Mouse (Mus musculus): ENCODE measurements around the gene Lrp1.
"Not testable (repeated sequence)": the region's sequence is repeated elsewhere in the genome, so short reads cannot be mapped to it uniquely, and the experiment has no call there.

Lrp1 gene

DNA sequence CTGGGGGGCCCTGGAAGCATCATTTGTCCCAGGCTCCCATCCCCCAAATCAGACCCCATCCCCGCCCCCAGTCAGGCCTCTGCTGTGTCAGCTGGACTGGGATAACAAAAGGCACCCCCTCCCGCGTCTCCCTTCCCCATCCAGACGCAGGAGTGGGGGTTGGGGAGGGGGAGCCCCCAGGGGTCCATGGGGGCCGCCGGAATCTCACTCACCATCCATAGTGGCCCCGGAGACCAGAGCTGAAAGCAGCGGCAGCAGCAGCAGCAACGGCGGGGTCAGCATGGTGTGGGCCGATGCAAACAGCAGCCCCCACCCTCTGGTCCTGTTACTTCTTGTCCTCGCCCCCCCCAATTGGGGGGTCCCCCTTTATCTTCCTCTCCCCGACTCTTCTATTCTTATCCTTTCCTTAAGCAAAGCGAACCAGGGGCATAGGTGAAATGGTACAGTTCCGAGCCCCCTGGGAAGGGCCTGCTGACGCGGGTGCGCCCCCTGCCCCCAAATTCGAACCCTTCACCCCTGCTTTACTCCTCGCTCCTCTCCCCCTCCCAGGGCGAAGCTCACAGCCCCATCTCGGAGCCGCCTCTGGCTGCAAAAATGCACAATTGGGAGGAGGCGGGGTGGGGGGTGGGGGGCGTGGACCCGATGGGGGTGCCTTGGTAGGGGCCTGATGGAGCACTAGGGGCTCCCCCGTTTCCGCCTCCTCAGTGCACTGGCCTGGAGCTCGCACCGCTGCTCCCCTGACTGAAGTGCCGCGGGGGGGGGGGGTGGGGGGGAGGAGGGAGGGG, at the start of gene Lrp1:
Gene Lrp1, minus strand, starts transcription at position 743 of the 785 bp plus-strand sequence.
- DNase-seq (ENCODE audit: low read depth, low spot score) = no peak

GRCm38 (mm10) chr10:127670185-127670584, 49.2 kb upstream of the Lrp1 start:
- DNase-seq (ENCODE audit: low read depth, low spot score) = no peak

DNA sequence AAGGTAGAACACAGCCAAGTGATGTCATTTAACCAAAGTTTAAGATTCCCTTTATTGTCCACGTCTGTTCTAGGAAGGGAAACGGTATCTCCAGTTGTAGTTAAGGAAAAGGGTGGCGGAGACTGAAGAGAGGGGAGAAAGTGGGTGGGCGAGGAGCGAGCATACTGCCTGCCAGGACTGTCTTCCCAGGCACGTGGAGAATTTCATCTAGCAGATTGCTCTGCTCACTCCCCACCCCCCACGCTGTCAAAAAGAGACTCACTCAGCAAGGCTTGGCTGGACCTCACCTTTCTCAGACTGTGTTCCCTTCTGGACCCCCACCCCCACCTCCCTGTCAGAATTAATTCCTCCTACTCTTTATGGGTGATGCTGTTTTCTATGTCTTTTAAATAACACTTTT, 48.2 kb upstream of the Lrp1 start:
- no peak for DNase-seq (ENCODE audit: low read depth, low spot score)

- no peak for DNase-seq (ENCODE audit: low read depth, low spot score)
These were observed 47.4 kb upstream of the Lrp1 start, which contains the start of gene Nab2 for GRCm38 (mm10) chr10:127668093-127669050. Gene Nab2 (minus strand): TSS chr10:127668568.

GRCm38 (mm10) chr10:127667269-127668092, 46.5 kb upstream of the Lrp1 start:
- DNase-seq (ENCODE audit: low read depth, low spot score) = no peak

DNA sequence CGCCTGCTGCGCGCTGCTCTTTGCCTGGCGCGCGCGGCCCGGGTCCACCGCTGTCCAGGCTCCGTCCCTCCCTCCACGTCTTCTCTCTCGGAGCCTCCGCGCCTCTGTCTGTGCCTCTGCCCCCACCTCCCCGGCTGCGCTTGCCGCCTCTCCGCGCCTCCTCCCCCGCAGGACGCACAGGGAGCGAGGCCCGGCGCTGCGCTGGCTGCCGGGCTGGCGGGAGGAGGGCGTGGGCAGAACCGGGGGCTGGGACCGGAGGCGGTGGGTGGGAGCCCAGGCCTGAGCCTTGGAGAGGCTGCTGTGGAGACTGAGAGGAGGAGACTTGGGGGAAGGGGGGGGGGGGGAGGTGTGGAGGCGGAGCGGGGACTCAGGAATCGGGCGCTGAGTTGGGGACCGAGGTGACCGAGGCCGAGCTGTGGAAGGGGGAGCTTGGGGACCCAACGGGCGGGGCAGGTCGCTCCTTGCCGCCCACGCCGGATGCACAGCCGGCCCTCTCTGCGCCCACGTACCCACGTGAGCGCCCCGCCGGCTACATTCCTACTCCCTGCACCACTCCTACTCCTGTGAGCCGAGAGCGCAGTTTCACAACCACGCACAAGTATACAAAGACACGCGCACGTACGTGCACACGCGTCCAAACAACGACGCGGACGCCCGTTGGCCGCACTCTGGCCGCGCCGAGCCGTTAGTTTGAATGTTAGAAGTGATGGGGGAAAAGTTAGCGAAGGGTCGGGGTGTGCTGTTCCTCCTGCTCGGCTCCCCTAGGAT, 45.7 kb upstream of the Lrp1 start, which contains the start of gene Nemp1:
Gene Nemp1, plus strand, starts transcription at position 401 of the 768 bp plus-strand sequence.
- DNase-seq (ENCODE audit: low read depth, low spot score) = no peak

GRCm38 (mm10) chr10:127665366-127666181, 44.6 kb upstream of the Lrp1 start:
- no peak for DNase-seq (ENCODE audit: low read depth, low spot score)

- DNase-seq (ENCODE audit: low read depth, low spot score) = no peak
These were observed 43.9 kb upstream of the Lrp1 start for GRCm38 (mm10) chr10:127664891-127665290.

DNA sequence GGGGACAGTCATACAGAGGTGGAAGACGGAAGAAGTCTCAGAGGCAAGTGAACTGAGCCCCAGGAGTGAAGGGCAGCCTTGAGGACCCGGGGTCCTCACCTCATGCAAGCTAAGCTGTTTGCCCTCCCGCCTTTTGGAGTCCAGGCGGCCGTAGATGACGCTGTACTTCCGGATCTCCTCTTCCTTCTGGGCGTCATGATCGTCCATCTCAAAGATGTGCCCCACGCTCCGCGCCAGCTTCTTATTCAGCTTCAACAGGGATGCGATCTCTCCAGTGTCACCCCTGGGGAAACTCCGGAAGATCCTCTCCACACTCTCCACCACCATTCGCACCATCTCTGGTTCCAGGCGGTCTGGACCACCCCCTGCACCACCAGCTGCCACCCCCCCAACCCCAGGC, 43.2 kb upstream of the Lrp1 start:
- DNase-seq (ENCODE audit: low read depth, low spot score) = no peak

DNA sequence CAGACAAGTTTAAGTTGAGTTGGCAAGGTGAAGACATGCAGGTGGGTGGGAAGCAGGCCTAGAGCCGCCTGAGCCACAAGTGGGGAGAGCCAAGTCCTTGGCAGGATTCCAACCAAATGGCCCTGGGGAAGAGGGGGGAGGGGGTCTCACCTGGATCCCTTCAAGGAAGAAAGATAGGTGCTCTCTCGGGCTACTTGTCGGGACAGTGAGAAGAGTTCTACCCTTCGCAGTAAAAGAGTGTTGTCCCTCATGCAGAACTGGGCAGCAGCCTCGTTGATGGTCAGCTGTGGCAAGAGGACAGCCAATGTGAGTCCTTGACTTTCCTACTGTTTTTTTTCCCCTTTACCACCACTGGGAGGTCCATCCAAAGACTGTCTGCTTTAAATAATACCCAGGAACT, 42.6 kb upstream of the Lrp1 start:
- no peak for DNase-seq (ENCODE audit: low read depth, low spot score)

- no peak for DNase-seq (ENCODE audit: low read depth, low spot score)
These were observed 41.8 kb upstream of the Lrp1 start for GRCm38 (mm10) chr10:127662666-127663253.

- DNase-seq (ENCODE audit: low read depth, low spot score) = no peak
These were observed 41.1 kb upstream of the Lrp1 start for GRCm38 (mm10) chr10:127661915-127662663.

DNA sequence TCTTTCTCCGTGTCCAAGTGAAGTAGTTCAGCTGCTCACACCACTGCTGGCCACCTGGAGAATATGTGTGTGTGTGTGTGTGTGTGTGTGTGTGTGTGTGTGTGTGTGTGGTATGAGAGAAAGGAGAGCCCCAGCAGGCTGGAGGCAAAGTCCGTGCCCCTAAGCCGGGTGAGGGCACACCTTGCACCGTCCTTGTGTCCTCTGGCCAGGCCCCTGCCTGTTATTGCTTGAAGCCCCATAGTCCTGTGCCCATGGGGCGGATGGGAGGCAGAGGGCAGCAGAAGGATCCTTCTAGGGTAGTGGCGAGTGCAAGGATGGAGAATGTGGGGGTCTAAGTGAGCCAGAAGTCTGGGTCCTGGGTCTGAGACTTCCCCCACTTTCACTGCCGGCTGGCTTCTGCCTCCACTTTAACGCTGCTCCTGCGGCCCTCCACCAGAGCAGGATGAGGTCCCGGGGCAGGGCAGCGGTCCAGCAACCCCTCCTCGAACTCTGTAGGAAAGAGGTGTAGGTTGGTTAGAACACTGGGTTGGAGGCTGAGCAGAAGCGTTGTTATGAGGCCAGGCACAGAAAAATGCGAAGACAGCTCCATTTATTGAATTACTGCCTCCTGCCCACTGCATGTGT, 40.5 kb upstream of the Lrp1 start:
- DNase-seq (ENCODE audit: low read depth, low spot score) = no peak

GRCm38 (mm10) chr10:127659551-127659950, 38.6 kb upstream of the Lrp1 start:
- no peak for DNase-seq (ENCODE audit: low read depth, low spot score)

DNA sequence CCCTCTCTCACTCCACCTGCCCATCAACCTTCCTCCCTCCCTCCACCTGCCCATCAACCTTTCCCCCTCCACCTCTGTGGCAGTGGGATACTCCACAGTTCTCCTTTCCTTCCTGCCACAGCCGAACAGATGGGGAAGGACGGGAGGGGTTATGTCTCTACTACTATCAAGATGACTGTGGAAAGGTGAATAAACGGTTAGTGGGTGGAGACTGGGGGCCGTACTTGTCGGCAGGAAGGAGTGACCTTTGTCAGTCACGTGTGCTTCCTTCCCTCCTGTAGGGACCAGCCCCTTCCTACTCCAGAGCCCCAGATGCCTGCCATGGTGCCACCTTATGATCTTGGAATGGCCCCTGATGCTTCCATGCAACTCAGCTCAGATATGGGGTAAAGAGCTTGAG, 37.1 kb upstream of the Lrp1 start:
- DNase-seq (ENCODE audit: low read depth, low spot score) = no peak

DNA sequence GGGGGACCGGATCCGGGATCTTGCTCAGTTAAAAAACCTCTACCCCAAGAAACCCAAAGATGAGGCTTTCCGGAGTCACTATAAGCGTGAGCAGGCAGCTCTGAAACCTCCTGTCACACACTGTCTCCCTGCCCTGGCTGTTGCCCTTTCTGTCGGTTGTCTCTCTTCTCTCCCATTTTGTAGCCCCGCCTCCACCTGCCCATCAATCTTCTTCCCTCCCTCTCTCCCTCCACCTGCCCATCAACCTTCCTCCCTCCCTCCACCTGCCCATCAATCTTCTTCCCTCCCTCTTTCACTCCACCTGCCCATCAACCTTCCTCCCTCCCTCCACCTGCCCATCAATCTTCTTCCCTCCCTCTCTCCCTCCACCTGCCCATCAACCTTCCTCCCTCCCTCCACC, 36.7 kb upstream of the Lrp1 start:
- DNase-seq (ENCODE audit: low read depth, low spot score) = not testable (repeated sequence)

- no peak for DNase-seq (ENCODE audit: low read depth, low spot score)
These were observed 34.1 kb upstream of the Lrp1 start for GRCm38 (mm10) chr10:127654970-127655579.
